Mouse (Mus musculus) liver, adult 2 months (tissue): ENCODE results near the gene Eif2ak4. TPM values are rescaled to one million over a fixed set of nuclear protein-coding genes. Genes with fewer than 3 reads are reported as not detected.

Source experiments
- DNase-seq: peaks from one replicate; pipeline ENCODE4 v3.0.0-alpha.2; 2011; ENCODE audit warnings: low read depth, low spot score; ENCODE audit errors: extremely low read depth
- H3K27ac ChIP-seq: fragments of 200-500 bp; replicated peaks from 2 replicates; pipeline ENCODE4 v1.5.1; 2012; ENCODE audit warnings: low read depth, mild to moderate bottlenecking, control low read depth, inconsistent platforms, low read length; ENCODE audit not compliant: insufficient read depth
- H3K27me3 ChIP-seq: fragments of 200-500 bp; 2 replicates; pipeline ENCODE4 v1.6.1; 2012; ENCODE audit warnings: mild to moderate bottlenecking, moderate library complexity, low read length, inconsistent platforms; ENCODE audit not compliant: control insufficient read depth, insufficient read depth
- H3K36me3 ChIP-seq: fragments of 200-500 bp; 2 replicates; pipeline ENCODE4 v1.6.1; 2012; ENCODE audit warnings: low read length, inconsistent platforms; ENCODE audit not compliant: control insufficient read depth, insufficient read depth
- H3K4me1 ChIP-seq: fragments of 200-500 bp; 2 replicates; pipeline ENCODE4 v1.6.1; 2011; ENCODE audit warnings: low read length; ENCODE audit not compliant: control insufficient read depth, insufficient read depth
- H3K4me3 ChIP-seq: fragments of 200-500 bp; 2 replicates; pipeline ENCODE4 v1.5.1; 2011; ENCODE audit warnings: low read depth, mild to moderate bottlenecking, control low read depth, low read length, moderate library complexity; ENCODE audit not compliant: insufficient read depth
- H3K79me2 ChIP-seq: fragments of 200-500 bp; 2 replicates; pipeline ENCODE4 v1.6.1; 2012; ENCODE audit warnings: inconsistent platforms, mild to moderate bottlenecking, low read length, moderate library complexity; ENCODE audit not compliant: control insufficient read depth, insufficient read depth
- H3K9ac ChIP-seq: fragments of 200-500 bp; 2 replicates; pipeline ENCODE4 v1.6.1; 2012; ENCODE audit warnings: low read depth, mild to moderate bottlenecking, control low read depth, inconsistent platforms, low read length
- CTCF ChIP-seq: fragments of 200-500 bp; IDR thresholded peaks from 2 replicates; pipeline ENCODE4 v1.5.1; 2011; ENCODE audit warnings: low read depth, low read length, control low read depth
- POLR2A ChIP-seq: fragments of 200-500 bp; IDR thresholded peaks from 2 replicates; pipeline ENCODE4 v1.6.1; 2011; ENCODE audit warnings: low read length, control low read depth; ENCODE audit not compliant: insufficient read depth; ENCODE audit errors: extremely low read depth
- WGBS: fragments of 180-500 bp; shearing (Covaris S2); methylation state at CpG from one replicate; pipeline ENCODE4 v1.1.7; 2018; 5-methylcytosine and 5-hydroxymethylcytosine counted together
- polyA plus RNA-seq: library from polyadenylated mRNA; depleted of rRNA; stranded (reverse); fragments of >200 nt; gene quantifications from 2 replicates; pipeline ENCODE4 v1.2.3, GENCODE M21; 2012
- total RNA-seq: library from RNA; depleted of rRNA; stranded (reverse); fragments of >200 nt; gene quantifications from 2 replicates; pipeline ENCODE4 v1.2.3, GENCODE M21; 2014

Eif2ak4 gene
- total and polyA plus RNA-seq, 2 experiments, result 4.8 to 5.4 TPM

- DNase-seq, result no peak
- no peak overlapping the region for H3K9ac ChIP-seq
- H3K79me2 ChIP-seq, result no peaks in the 10 kb centered on the region
- no peak overlapping the region for H3K4me3 ChIP-seq
- 92% methylated on average over 16 of the region's 16 CpGs for WGBS
- no peaks in the 10 kb centered on the region for H3K4me1 ChIP-seq
- no peak overlapping the region for H3K27ac ChIP-seq
- no peaks in the 10 kb centered on the region for H3K27me3 ChIP-seq
- TF ChIP-seq POLR2A (no peak), CTCF (no peak)
- peaks cover 20% of the 10 kb centered on the region for H3K36me3 ChIP-seq
These were observed 73.2 kb downstream of the Eif2ak4 start for GRCm38 (mm10) chr2:118461480-118462165.

- TF ChIP-seq POLR2A, result no peak
- TF ChIP-seq CTCF, result no peak
- H3K36me3 ChIP-seq, result peaks cover 19% of the 10 kb centered on the region
- no peaks in the 10 kb centered on the region for H3K27me3 ChIP-seq
- H3K4me3 ChIP-seq, result no peak overlapping the region
- WGBS, result 89% methylated on average over 5 of the region's 5 CpGs
- no peaks in the 10 kb centered on the region for H3K4me1 ChIP-seq
- H3K27ac ChIP-seq, result no peak overlapping the region
- no peaks in the 10 kb centered on the region for H3K79me2 ChIP-seq
- H3K9ac ChIP-seq, result no peak overlapping the region
- DNase-seq, result no peak
These were observed 75.1 kb downstream of the Eif2ak4 start for GRCm38 (mm10) chr2:118463480-118463879.

- no peak overlapping the region for H3K9ac ChIP-seq
- 93% methylated on average over 3 of the region's 3 CpGs for WGBS
- H3K4me3 ChIP-seq, result no peak overlapping the region
- no peaks in the 10 kb centered on the region for H3K27me3 ChIP-seq
- H3K4me1 ChIP-seq, result no peaks in the 10 kb centered on the region
- no peaks in the 10 kb centered on the region for H3K79me2 ChIP-seq
- no peak overlapping the region for H3K27ac ChIP-seq
- H3K36me3 ChIP-seq, result peaks cover 23% of the 10 kb centered on the region
- TF ChIP-seq CTCF (no peak), POLR2A (no peak)
- no peak for DNase-seq
These were observed 76.0 kb downstream of the Eif2ak4 start for GRCm38 (mm10) chr2:118464450-118464849.

GRCm38 (mm10) chr2:118465894-118466293 lies 77.5 kb downstream of the Eif2ak4 start:
- Histone ChIP-seq H3K4me3 (no peak overlapping the region), H3K27me3 (no peaks in the 10 kb centered on the region), H3K79me2 (no peaks in the 10 kb centered on the region), H3K4me1 (no peaks in the 10 kb centered on the region), H3K36me3 (peaks cover 35% of the 10 kb centered on the region), H3K27ac (no peak overlapping the region), H3K9ac (no peak overlapping the region)
- TF ChIP-seq POLR2A (no peak), CTCF (no peak)
- no peak for DNase-seq
- WGBS, result 73% methylated on average over 2 of the region's 2 CpGs

GRCm38 (mm10) chr2:118466601-118467000 lies 78.2 kb downstream of the Eif2ak4 start:
- Histone ChIP-seq H3K79me2 (no peaks in the 10 kb centered on the region), H3K4me1 (no peaks in the 10 kb centered on the region), H3K27me3 (no peaks in the 10 kb centered on the region), H3K27ac (no peak overlapping the region), H3K36me3 (peaks cover 42% of the 10 kb centered on the region), H3K4me3 (no peak overlapping the region), H3K9ac (no peak overlapping the region)
- no peak for DNase-seq
- WGBS, result 65% methylated on average over 1 of the region's 1 CpGs
- no peak for TF ChIP-seq CTCF
- TF ChIP-seq POLR2A, result no peak

GRCm38 (mm10) chr2:118468354-118468753 lies 79.9 kb downstream of the Eif2ak4 start:
- Histone ChIP-seq H3K27me3 (no peaks in the 10 kb centered on the region), H3K4me1 (no peaks in the 10 kb centered on the region), H3K4me3 (no peak overlapping the region), H3K9ac (no peak overlapping the region), H3K79me2 (no peaks in the 10 kb centered on the region), H3K36me3 (peaks cover 50% of the 10 kb centered on the region), H3K27ac (no peak overlapping the region)
- no peak for TF ChIP-seq CTCF
- no peak for TF ChIP-seq POLR2A
- no peak for DNase-seq
